Mouse (Mus musculus): ENCODE results near the gene Hnrnpl. TPM values are rescaled to one million over a fixed set of nuclear protein-coding genes. Genes with fewer than 3 reads are reported as not detected.

Hnrnpl gene
- polyA plus RNA-seq, 1 experiment from 2014 or later: 372 TPM

GRCm38 (mm10) chr7:28806869-28807268 lies 1.5 kb upstream of the Hnrnpl start:
- peaks cover 31% of the 10 kb centered on the region for H3K4me1 ChIP-seq
- H3K36me3 ChIP-seq: no peaks in the 10 kb centered on the region
- no peak overlapping the region for H3K4me2 ChIP-seq (replicated peaks)
- no peak overlapping the region for H3K9ac ChIP-seq
- H3K9me3 ChIP-seq: no peaks in the 10 kb centered on the region
- H3K27ac ChIP-seq: no peak overlapping the region
- ATAC-seq (ENCODE audit: insufficient number of reproducible peaks, insufficient read depth, low FRiP score, low TSS enrichment): no peak
- no peak overlapping the region for H3K4me3 ChIP-seq
- WGBS: 74% methylated on average over 4 of the region's 4 CpGs
- H3K27me3 ChIP-seq: no peaks in the 10 kb centered on the region

- Histone ChIP-seq H3K27me3 (no peaks in the 10 kb centered on the region), H3K27ac (peak overlapping the region; percentile 100), H3K4me3 (peak overlapping the region; percentile 86), H3K9ac (peak overlapping the region; percentile 97), H3K36me3 (peaks cover 5% of the 10 kb centered on the region; the same call in 1 of the 2 replicates), H3K4me2 (replicated peaks) (peak overlapping the region; percentile 89), H3K4me1 (peaks cover 31% of the 10 kb centered on the region), H3K9me3 (no peaks in the 10 kb centered on the region)
- 41% methylated on average over 6 of the region's 8 CpGs for WGBS
- ATAC-seq (ENCODE audit: insufficient number of reproducible peaks, insufficient read depth, low FRiP score, low TSS enrichment): no peak
Observed at GRCm38 (mm10) chr7:28807641-28808220, 610 bp upstream of the Hnrnpl start.

- peaks cover 31% of the 10 kb centered on the region for H3K4me1 ChIP-seq
- WGBS: under 1% methylated on average over 31 of the region's 32 CpGs
- peak; percentile 65 for ATAC-seq (ENCODE audit: insufficient number of reproducible peaks, insufficient read depth, low FRiP score, low TSS enrichment)
- peaks cover 17% of the 10 kb centered on the region for H3K36me3 ChIP-seq
- H3K9me3 ChIP-seq: no peaks in the 10 kb centered on the region
- peak overlapping the region; percentile 89 for H3K4me2 ChIP-seq (replicated peaks)
- H3K27me3 ChIP-seq: no peaks in the 10 kb centered on the region
- H3K27ac ChIP-seq: peak overlapping the region; percentile 100
- peak overlapping the region; percentile 86 for H3K4me3 ChIP-seq
- H3K9ac ChIP-seq: peak overlapping the region; percentile 97
Observed at GRCm38 (mm10) chr7:28808957-28809393, 634 bp downstream of the Hnrnpl start.

GRCm38 (mm10) chr7:28809401-28810089 lies 1.2 kb downstream of the Hnrnpl start:
- H3K27ac ChIP-seq: peak overlapping the region; percentile 100
- peaks cover 30% of the 10 kb centered on the region for H3K4me1 ChIP-seq
- WGBS: under 1% methylated on average over 35 of the region's 35 CpGs
- no peaks in the 10 kb centered on the region for H3K9me3 ChIP-seq
- H3K27me3 ChIP-seq: no peaks in the 10 kb centered on the region
- H3K4me2 ChIP-seq (replicated peaks): peak overlapping the region; percentile 89
- peak overlapping the region; percentile 86 for H3K4me3 ChIP-seq
- H3K36me3 ChIP-seq: peaks cover 23% of the 10 kb centered on the region
- ATAC-seq (ENCODE audit: insufficient number of reproducible peaks, insufficient read depth, low FRiP score, low TSS enrichment): peak; percentile 18; the same call in 1 of the 2 replicates
- peak overlapping the region; percentile 97 for H3K9ac ChIP-seq

GRCm38 (mm10) chr7:28810107-28811066 lies 2.0 kb downstream of the Hnrnpl start:
- Histone ChIP-seq H3K27me3 (no peaks in the 10 kb centered on the region), H3K4me1 (peaks cover 36% of the 10 kb centered on the region), H3K9me3 (no peaks in the 10 kb centered on the region), H3K4me2 (replicated peaks) (peak overlapping the region; percentile 94), H3K4me3 (peak overlapping the region; percentile 86), H3K9ac (peak overlapping the region; percentile 98), H3K36me3 (peaks cover 32% of the 10 kb centered on the region), H3K27ac (peak overlapping the region; percentile 100)
- WGBS: under 1% methylated on average over 70 of the region's 70 CpGs
- ATAC-seq (ENCODE audit: insufficient number of reproducible peaks, insufficient read depth, low FRiP score, low TSS enrichment): peak; percentile 87

- Histone ChIP-seq H3K9me3 (no peaks in the 10 kb centered on the region), H3K4me1 (peaks cover 37% of the 10 kb centered on the region), H3K27me3 (no peaks in the 10 kb centered on the region), H3K4me2 (replicated peaks) (peak overlapping the region; percentile 94), H3K36me3 (peaks cover 40% of the 10 kb centered on the region), H3K4me3 (peak overlapping the region; percentile 74), H3K9ac (peak overlapping the region; percentile 98), H3K27ac (peak overlapping the region; percentile 99)
- under 1% methylated on average over 30 of the region's 40 CpGs for WGBS
- no peak for ATAC-seq (ENCODE audit: insufficient number of reproducible peaks, insufficient read depth, low FRiP score, low TSS enrichment)
Observed at GRCm38 (mm10) chr7:28811228-28811627, 2.9 kb downstream of the Hnrnpl start.

GRCm38 (mm10) chr7:28811640-28812275 lies 3.4 kb downstream of the Hnrnpl start:
- Histone ChIP-seq H3K4me1 (peaks cover 37% of the 10 kb centered on the region), H3K36me3 (peaks cover 45% of the 10 kb centered on the region)
- ATAC-seq (ENCODE audit: insufficient number of reproducible peaks, insufficient read depth, low FRiP score, low TSS enrichment): no peak

GRCm38 (mm10) chr7:28812436-28812835 lies 4.1 kb downstream of the Hnrnpl start:
- peak overlapping the region; percentile 18; the same call in 1 of the 2 replicates for H3K27ac ChIP-seq
- no peaks in the 10 kb centered on the region for H3K27me3 ChIP-seq
- H3K9ac ChIP-seq: peak overlapping the region; percentile 98
- no peak for ATAC-seq (ENCODE audit: insufficient number of reproducible peaks, insufficient read depth, low FRiP score, low TSS enrichment)
- H3K4me3 ChIP-seq: peak overlapping the region; percentile 74
- H3K9me3 ChIP-seq: no peaks in the 10 kb centered on the region
- H3K4me1 ChIP-seq: peaks cover 44% of the 10 kb centered on the region
- H3K4me2 ChIP-seq (replicated peaks): peak overlapping the region; percentile 94
- H3K36me3 ChIP-seq: peaks cover 51% of the 10 kb centered on the region
- 73% methylated on average over 4 of the region's 4 CpGs for WGBS

More at GRCm38 (mm10) chr7:28811640-28812275, 3.4 kb downstream of the Hnrnpl start:
- WGBS: 10% methylated on average over 7 of the region's 7 CpGs
- H3K27ac ChIP-seq: peak overlapping the region; percentile 99; the same call in 1 of the 2 replicates
- no peaks in the 10 kb centered on the region for H3K27me3 ChIP-seq
- H3K4me3 ChIP-seq: peak overlapping the region; percentile 74
- H3K9me3 ChIP-seq: no peaks in the 10 kb centered on the region
- peak overlapping the region; percentile 94 for H3K4me2 ChIP-seq (replicated peaks)
- peak overlapping the region; percentile 98 for H3K9ac ChIP-seq

GRCm38 (mm10) chr7:28812949-28813348 lies 4.6 kb downstream of the Hnrnpl start:
- 86% methylated on average over 5 of the region's 5 CpGs for WGBS
- peak overlapping the region; percentile 74 for H3K4me3 ChIP-seq
- ATAC-seq (ENCODE audit: insufficient number of reproducible peaks, insufficient read depth, low FRiP score, low TSS enrichment): no peak
- H3K36me3 ChIP-seq: peaks cover 56% of the 10 kb centered on the region
- H3K27ac ChIP-seq: 0 out of 2 replicates have a peak overlapping the region, but pooled peaks have one; percentile 18
- H3K4me1 ChIP-seq: peaks cover 43% of the 10 kb centered on the region
- H3K4me2 ChIP-seq (replicated peaks): peak overlapping the region; percentile 94
- no peaks in the 10 kb centered on the region for H3K9me3 ChIP-seq
- H3K9ac ChIP-seq: peak overlapping the region; percentile 98; the same call in 1 of the 2 replicates
- no peaks in the 10 kb centered on the region for H3K27me3 ChIP-seq

- no peaks in the 10 kb centered on the region for H3K9me3 ChIP-seq
- H3K4me3 ChIP-seq: no peak overlapping the region
- peaks cover 39% of the 10 kb centered on the region for H3K4me1 ChIP-seq
- no peaks in the 10 kb centered on the region for H3K27me3 ChIP-seq
- peaks cover 70% of the 10 kb centered on the region for H3K36me3 ChIP-seq
- H3K27ac ChIP-seq: no peak overlapping the region
- no peak for ATAC-seq (ENCODE audit: insufficient number of reproducible peaks, insufficient read depth, low FRiP score, low TSS enrichment)
- 89% methylated on average over 5 of the region's 5 CpGs for WGBS
- no peak overlapping the region for H3K9ac ChIP-seq
- no peak overlapping the region for H3K4me2 ChIP-seq (replicated peaks)
Observed at GRCm38 (mm10) chr7:28814306-28815034, 6.1 kb downstream of the Hnrnpl start.
